Mouse (Mus musculus) liver, embryonic 14.5 days (tissue): ENCODE data around the gene Rep15.

Experiments
- CTCF ChIP-seq: IDR thresholded peaks from 2 replicates; pipeline ENCODE4 v1.5.1; 2016; ENCODE audit warnings: antibody characterized with exemption, low read depth, control low read depth
- EP300 ChIP-seq: IDR thresholded peaks from 2 replicates; pipeline ENCODE4 v1.6.1; 2016; ENCODE audit warnings: antibody characterized with exemption, low read depth

DNA sequence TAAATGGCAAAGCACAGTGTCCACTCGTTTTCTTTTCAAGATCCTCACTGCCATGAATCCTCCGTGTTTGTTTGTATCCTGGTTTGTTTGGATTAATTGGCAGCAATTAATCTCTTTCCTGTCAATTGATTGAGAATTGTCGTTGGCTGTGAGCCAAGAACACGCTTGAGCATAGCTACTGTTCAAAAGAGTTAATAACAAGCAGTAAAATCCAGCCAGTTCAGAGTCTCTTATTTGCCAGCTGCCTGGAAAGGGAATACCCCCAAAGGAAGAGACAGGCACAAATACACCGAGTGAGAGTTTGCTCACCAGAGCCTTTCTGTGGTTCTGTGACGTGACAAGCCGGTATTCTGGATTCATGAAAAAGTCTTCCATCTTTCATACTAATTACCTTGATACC lies 29.6 kb downstream of the Rep15 start:
- TF ChIP-seq CTCF (no peak), EP300 (no peak)
